Mouse (Mus musculus) heart, adult 2 months (tissue): ENCODE measurements around the gene Ldhal6b. TPM values are rescaled to one million over a fixed set of nuclear protein-coding genes. Genes with fewer than 3 reads are reported as not detected.

Source experiments
- DNase-seq, 2 experiments: peaks; one replicate each; pipeline ENCODE4 v3.0.0; 2021
- H3K27ac ChIP-seq: fragments of 200-600 bp; 2 replicates; pipeline ENCODE4 v1.8.1; 2022
- H3K27me3 ChIP-seq: fragments of 200-500 bp; 2 replicates; pipeline ENCODE4 v1.6.1; 2012; ENCODE audit warnings: mild to moderate bottlenecking, low read length, inconsistent platforms, mixed read lengths; ENCODE audit not compliant: control insufficient read depth, insufficient read depth
- H3K36me3 ChIP-seq: fragments of 200-500 bp; 2 replicates; pipeline ENCODE4 v1.6.1; 2012; ENCODE audit warnings: low read length, inconsistent platforms; ENCODE audit not compliant: control insufficient read depth, insufficient read depth
- H3K4me1 ChIP-seq: fragments of 200-500 bp; 2 replicates; pipeline ENCODE4 v1.6.1; 2011; ENCODE audit warnings: low read length; ENCODE audit not compliant: control insufficient read depth, insufficient read depth
- H3K4me3 ChIP-seq: fragments of 200-600 bp; 2 replicates; pipeline ENCODE4 v1.8.1; 2022
- H3K79me2 ChIP-seq: fragments of 200-500 bp; replicated peaks from 2 replicates; pipeline ENCODE4 v1.6.1; 2012; ENCODE audit warnings: mild to moderate bottlenecking, inconsistent platforms, low read length, moderate library complexity, mixed read lengths; ENCODE audit not compliant: control insufficient read depth, insufficient read depth
- H3K9ac ChIP-seq: fragments of 200-500 bp; 2 replicates; pipeline ENCODE4 v1.6.1; 2012; ENCODE audit warnings: low read depth, mild to moderate bottlenecking, control low read depth, inconsistent platforms, low read length, mixed read lengths
- CTCF ChIP-seq: fragments of 200-600 bp; IDR thresholded peaks from 2 replicates; pipeline ENCODE4 v1.8.1; 2022; ENCODE audit warnings: antibody characterized with exemption, mild to moderate bottlenecking, moderate library complexity
- EP300 ChIP-seq: fragments of 200-500 bp; IDR thresholded peaks from 2 replicates; pipeline ENCODE4 v1.6.1; 2011; ENCODE audit warnings: low read depth, low read length, control low read depth; ENCODE audit not compliant: insufficient read depth
- POLR2A ChIP-seq: fragments of 200-500 bp; IDR thresholded peaks from 2 replicates; pipeline ENCODE4 v1.6.1; 2011; ENCODE audit warnings: mild to moderate bottlenecking, low read depth, low read length, control low read depth; ENCODE audit not compliant: insufficient read depth
- WGBS: fragments of 180-500 bp; shearing (Covaris S2); methylation state at CpG from one replicate; pipeline ENCODE4 v1.1.7; 2018; 5-methylcytosine and 5-hydroxymethylcytosine counted together
- intact Hi-C: fragments of 180-260 bp; cut with DNase I; formaldehyde crosslinking; loops from one replicate; pipeline ENCODE4 v1.15.1; 2025
- polyA plus RNA-seq: library from polyadenylated mRNA; depleted of rRNA; stranded (reverse); fragments of >200 nt; gene quantifications from 2 replicates; pipeline ENCODE4 v1.2.3, GENCODE M21; 2012
- total RNA-seq, 2 experiments: library from RNA; stranded (reverse); gene quantifications; 2 replicates each; pipeline ENCODE4 v1.2.3; 2021

Ldhal6b gene
- total and polyA plus RNA-seq, 3 experiments: 0.21 to 0.49 (median 0.36) TPM

- Histone ChIP-seq H3K9ac (no peak overlapping the region), H3K79me2 (no peaks in the 10 kb centered on the region), H3K36me3 (no peaks in the 10 kb centered on the region), H3K27ac (no peak overlapping the region), H3K4me3 (no peak overlapping the region), H3K4me1 (0 out of 2 replicates have a peak, but pooled peaks cover 2% of the 10 kb centered on the region), H3K27me3 (no peaks in the 10 kb centered on the region)
- WGBS: 63% methylated on average over 14 of the region's 14 CpGs
- no peak for TF ChIP-seq POLR2A
- no peak for TF ChIP-seq EP300
- TF ChIP-seq CTCF: no peak
- no peak for DNase-seq
- intact Hi-C loops: no loop called here
Observed at GRCm38 (mm10) chr17:5400435-5401090, 18.0 kb downstream of the Ldhal6b start.

- Histone ChIP-seq H3K9ac (no peak overlapping the region), H3K79me2 (no peaks in the 10 kb centered on the region), H3K27ac (no peak overlapping the region), H3K4me1 (0 out of 2 replicates have a peak, but pooled peaks cover 2% of the 10 kb centered on the region), H3K4me3 (no peak overlapping the region), H3K27me3 (no peaks in the 10 kb centered on the region), H3K36me3 (no peaks in the 10 kb centered on the region)
- intact Hi-C loops: loop anchor here (2.0 to 5.0 kb wide), 4 partner anchors 70 to 1830 kb away; no protein-coding TSS in a partner anchor
- TF ChIP-seq POLR2A: no peak
- peak; percentile 46; the same call in 1 of the 2 replicates for TF ChIP-seq EP300
- peak; percentile 99; the same call in 1 of the 2 replicates for TF ChIP-seq CTCF
- WGBS: 27% methylated on average over 33 of the region's 33 CpGs
- DNase-seq: peak; percentile 82 to 88
Observed at GRCm38 (mm10) chr17:5397148-5398007, 21.2 kb downstream of the Ldhal6b start.

GRCm38 (mm10) chr17:5396213-5396612 is 22.4 kb downstream of the Ldhal6b start:
- intact Hi-C loops: loop anchor here (2.0 to 5.0 kb wide), 4 partner anchors 69 to 1829 kb away; no protein-coding TSS in a partner anchor
- no peak for DNase-seq
- Histone ChIP-seq H3K27ac (no peak overlapping the region), H3K27me3 (no peaks in the 10 kb centered on the region), H3K9ac (no peak overlapping the region), H3K79me2 (no peaks in the 10 kb centered on the region), H3K4me1 (0 out of 2 replicates have a peak, but pooled peaks cover 2% of the 10 kb centered on the region), H3K4me3 (no peak overlapping the region), H3K36me3 (no peaks in the 10 kb centered on the region)
- TF ChIP-seq CTCF: no peak
- TF ChIP-seq POLR2A: no peak
- no peak for TF ChIP-seq EP300
- WGBS: 86% methylated on average over 5 of the region's 5 CpGs

GRCm38 (mm10) chr17:5395454-5396205 is 22.9 kb downstream of the Ldhal6b start:
- Histone ChIP-seq H3K9ac (no peak overlapping the region), H3K79me2 (no peaks in the 10 kb centered on the region), H3K27me3 (no peaks in the 10 kb centered on the region), H3K36me3 (no peaks in the 10 kb centered on the region), H3K27ac (no peak overlapping the region), H3K4me1 (0 out of 2 replicates have a peak, but pooled peaks cover 2% of the 10 kb centered on the region), H3K4me3 (no peak overlapping the region)
- intact Hi-C loops: loop anchor here (2.0 to 5.0 kb wide), 5 partner anchors 68 to 1828 kb away; no protein-coding TSS in a partner anchor
- TF ChIP-seq POLR2A: no peak
- TF ChIP-seq EP300: no peak
- TF ChIP-seq CTCF: no peak
- no peak for DNase-seq
- 87% methylated on average over 16 of the region's 16 CpGs for WGBS

GRCm38 (mm10) chr17:5390682-5391081 is 27.9 kb downstream of the Ldhal6b start:
- Histone ChIP-seq H3K27me3 (no peaks in the 10 kb centered on the region), H3K9ac (no peak overlapping the region), H3K4me3 (no peak overlapping the region), H3K79me2 (no peaks in the 10 kb centered on the region), H3K4me1 (no peaks in the 10 kb centered on the region), H3K27ac (no peak overlapping the region), H3K36me3 (no peaks in the 10 kb centered on the region)
- DNase-seq: no peak
- no peak for TF ChIP-seq CTCF
- TF ChIP-seq EP300: no peak
- TF ChIP-seq POLR2A: no peak
- WGBS: 48% methylated on average over 10 of the region's 10 CpGs
- intact Hi-C loops: no loop called here
